Mouse (Mus musculus) myocyte (in vitro differentiated cells): ENCODE data around the gene Gipc1. TPM values are rescaled to one million over a fixed set of nuclear protein-coding genes. Genes with fewer than 3 reads are reported as not detected.

ENCODE experiments used
- H3K27me3 ChIP-seq: one replicate; pipeline ENCODE4 v1.6.1; 2011; ENCODE audit not compliant: control insufficient read depth, insufficient read depth, insufficient read length
- H3K36me3 ChIP-seq: one replicate; pipeline ENCODE4 v1.6.1; 2011; ENCODE audit not compliant: control insufficient read depth, insufficient read depth
- H3K4me2 ChIP-seq: one replicate; pipeline ENCODE4 v1.6.1; 2011; ENCODE audit warnings: low read depth, control low read depth
- H3K4me3 ChIP-seq: one replicate; pipeline ENCODE4 v1.5.1; 2011; ENCODE audit warnings: mild to moderate bottlenecking, control low read depth, moderate library complexity
- H3K79me2 ChIP-seq: one replicate; pipeline ENCODE4 v1.6.1; 2011; ENCODE audit not compliant: control insufficient read depth, insufficient read depth
- H3ac ChIP-seq: one replicate; pipeline ENCODE4 v1.6.1; 2011; ENCODE audit not compliant: control insufficient read depth, insufficient read length
- CEBPB ChIP-seq: IDR thresholded peaks from 2 replicates; pipeline ENCODE4 v1.6.1; 2011; ENCODE audit warnings: mild to moderate bottlenecking, moderate library complexity; ENCODE audit not compliant: poor library complexity, insufficient read depth, severe bottlenecking
- E2F4 ChIP-seq: IDR thresholded peaks from one replicate; pipeline ENCODE4 v1.6.1; 2011; ENCODE audit warnings: mild to moderate bottlenecking, control low read depth, moderate library complexity; ENCODE audit not compliant: insufficient read depth
- MAX ChIP-seq: IDR thresholded peaks from one replicate; pipeline ENCODE4 v1.6.1; 2011; ENCODE audit warnings: low read depth, mild to moderate bottlenecking, control low read depth
- MYOD1 ChIP-seq, 3 experiments: IDR thresholded peaks; one replicate each; pipeline ENCODE4 v1.6.1; 2011; ENCODE audit warnings: control low read depth in 2 of 3, low read depth in 2 of 3, mild to moderate bottlenecking in 2 of 3, moderate library complexity in 1 of 3; ENCODE audit not compliant: insufficient read length in 2 of 3, control insufficient read depth in 1 of 3
- MYOG ChIP-seq, 3 experiments: IDR thresholded peaks; one replicate each; pipeline ENCODE4 v1.6.1; 2011; ENCODE audit warnings: control low read depth in 2 of 3, low read depth in 2 of 3, mild to moderate bottlenecking in 2 of 3; ENCODE audit not compliant: insufficient read length in 2 of 3, control insufficient read depth in 1 of 3, insufficient read depth in 1 of 3
- POLR2A ChIP-seq: IDR thresholded peaks from one replicate; pipeline ENCODE4 v1.6.1; 2011; ENCODE audit warnings: low read depth, mild to moderate bottlenecking, control low read depth, moderate library complexity; ENCODE audit not compliant: insufficient read length
- POLR2AphosphoS2 ChIP-seq: IDR thresholded peaks from one replicate; pipeline ENCODE4 v1.6.1; 2011; ENCODE audit warnings: low read depth, control low read depth; ENCODE audit not compliant: insufficient read length
- REST ChIP-seq: IDR thresholded peaks from one replicate; pipeline ENCODE4 v1.6.1; 2011; ENCODE audit warnings: mild to moderate bottlenecking, control low read depth, moderate library complexity; ENCODE audit not compliant: insufficient read depth, insufficient read length
- SRF ChIP-seq: IDR thresholded peaks from one replicate; pipeline ENCODE4 v1.6.1; 2011; ENCODE audit warnings: low read depth; ENCODE audit not compliant: control insufficient read depth, insufficient read length
- TCF12 ChIP-seq: IDR thresholded peaks from one replicate; pipeline ENCODE4 v1.6.1; 2011; ENCODE audit warnings: mild to moderate bottlenecking, control low read depth; ENCODE audit not compliant: poor library complexity, insufficient read depth, severe bottlenecking
- TCF3 ChIP-seq: IDR thresholded peaks from one replicate; pipeline ENCODE4 v1.6.1; 2011; ENCODE audit warnings: low read depth, control low read depth; ENCODE audit not compliant: insufficient read length
- USF1 ChIP-seq: IDR thresholded peaks from one replicate; pipeline ENCODE4 v1.6.1; 2011; ENCODE audit warnings: low read depth, mild to moderate bottlenecking, control low read depth, moderate library complexity
- polyA plus RNA-seq: library from polyadenylated mRNA; unstranded; fragments of >200 nt; fragmentation: generic; extraction: Trizol; gene quantifications from one replicate; pipeline ENCODE4 v1.2.1, GENCODE M21; 2012; ENCODE audit warnings: missing spikeins

Gipc1 gene
- polyA plus RNA-seq, 1 experiment, result 85.5 TPM

- no peaks in the 10 kb centered on the region for H3K36me3 ChIP-seq
- H3K79me2 ChIP-seq, result no peaks in the 10 kb centered on the region
- no peak overlapping the region for H3ac ChIP-seq
- peaks cover 9% of the 10 kb centered on the region for H3K27me3 ChIP-seq
- H3K4me2 ChIP-seq, result no peak overlapping the region
- TF ChIP-seq REST, result no peak
- TF ChIP-seq POLR2A, result no peak
- TF ChIP-seq E2F4, result no peak
- TF ChIP-seq CEBPB, result no peak
- TF ChIP-seq TCF12, result no peak
- no peak for TF ChIP-seq USF1
- TF ChIP-seq MYOG (IDR thresholded peaks at IDR 0.05; ENCODE audit: control insufficient read depth in 1 of 3, insufficient read depth in 1 of 3, insufficient read length in 2 of 3, low read depth in 2 of 3), result no peak
- TF ChIP-seq SRF, result no peak
- no peak for TF ChIP-seq MYOD1 (IDR thresholded peaks at IDR 0.05; ENCODE audit: control insufficient read depth in 1 of 3, insufficient read length in 2 of 3, low read depth in 2 of 3)
- TF ChIP-seq POLR2AphosphoS2, result no peak
- no peak overlapping the region for H3K4me3 ChIP-seq
These were observed 5.0 kb upstream of the Gipc1 start for GRCm38 (mm10) chr8:83647511-83647910.

GRCm38 (mm10) chr8:83648031-83648430 is 4.4 kb upstream of the Gipc1 start:
- peaks cover 5% of the 10 kb centered on the region for H3K27me3 ChIP-seq
- H3K36me3 ChIP-seq, result no peaks in the 10 kb centered on the region
- H3ac ChIP-seq, result no peak overlapping the region
- H3K79me2 ChIP-seq, result peaks cover 4% of the 10 kb centered on the region
- no peak overlapping the region for H3K4me3 ChIP-seq
- H3K4me2 ChIP-seq, result no peak overlapping the region
- TF ChIP-seq POLR2AphosphoS2 (no peak), MYOD1 (IDR thresholded peaks at IDR 0.05; ENCODE audit: control insufficient read depth in 1 of 3, insufficient read length in 2 of 3, low read depth in 2 of 3) (no peak), TCF3 (no peak), MYOG (IDR thresholded peaks at IDR 0.05; ENCODE audit: control insufficient read depth in 1 of 3, insufficient read depth in 1 of 3, insufficient read length in 2 of 3, low read depth in 2 of 3) (no peak), REST (no peak), MAX (no peak), SRF (no peak), TCF12 (no peak), POLR2A (no peak), USF1 (no peak), E2F4 (no peak), CEBPB (no peak)

- no peak overlapping the region for H3ac ChIP-seq
- H3K36me3 ChIP-seq, result no peaks in the 10 kb centered on the region
- H3K4me3 ChIP-seq, result no peak overlapping the region
- H3K4me2 ChIP-seq, result no peak overlapping the region
- peaks cover 14% of the 10 kb centered on the region for H3K79me2 ChIP-seq
- TF ChIP-seq USF1 (no peak), MYOD1 (IDR thresholded peaks at IDR 0.05; ENCODE audit: control insufficient read depth in 1 of 3, insufficient read length in 2 of 3, low read depth in 2 of 3) (no peak), POLR2A (no peak), REST (no peak), TCF12 (no peak), POLR2AphosphoS2 (no peak), E2F4 (no peak), TCF3 (no peak), SRF (no peak), MYOG (IDR thresholded peaks at IDR 0.05; ENCODE audit: control insufficient read depth in 1 of 3, insufficient read depth in 1 of 3, insufficient read length in 2 of 3, low read depth in 2 of 3) (no peak), CEBPB (no peak), MAX (no peak)
- peaks cover 5% of the 10 kb centered on the region for H3K27me3 ChIP-seq
These were observed 2.8 kb upstream of the Gipc1 start for GRCm38 (mm10) chr8:83649699-83650098.

GRCm38 (mm10) chr8:83652744-83653661 is 526 bp downstream of the Gipc1 start:
- Histone ChIP-seq H3K27me3 (no peaks in the 10 kb centered on the region), H3K36me3 (no peaks in the 10 kb centered on the region), H3K79me2 (peaks cover 14% of the 10 kb centered on the region), H3ac (peak overlapping the region; percentile 25), H3K4me2 (peak overlapping the region; percentile 93), H3K4me3 (peak overlapping the region; percentile 83)
- TF ChIP-seq MAX (no peak), USF1 (no peak), E2F4 (no peak), POLR2AphosphoS2 (no peak), CEBPB (no peak), SRF (no peak)

GRCm38 (mm10) chr8:83653662-83654017 is 1.2 kb downstream of the Gipc1 start:
- Histone ChIP-seq H3K79me2 (peaks cover 14% of the 10 kb centered on the region), H3ac (no peak overlapping the region), H3K36me3 (no peaks in the 10 kb centered on the region), H3K27me3 (no peaks in the 10 kb centered on the region), H3K4me2 (peak overlapping the region; percentile 93), H3K4me3 (peak overlapping the region; percentile 83)
- TF ChIP-seq MYOG (IDR thresholded peaks at IDR 0.05; ENCODE audit: control insufficient read depth in 1 of 3, insufficient read depth in 1 of 3, insufficient read length in 2 of 3, low read depth in 2 of 3) (no peak), MAX (no peak), E2F4 (no peak), CEBPB (no peak)
